ENCODE assay signal across 8 mouse cellular contexts in the genomic region with DNA sequence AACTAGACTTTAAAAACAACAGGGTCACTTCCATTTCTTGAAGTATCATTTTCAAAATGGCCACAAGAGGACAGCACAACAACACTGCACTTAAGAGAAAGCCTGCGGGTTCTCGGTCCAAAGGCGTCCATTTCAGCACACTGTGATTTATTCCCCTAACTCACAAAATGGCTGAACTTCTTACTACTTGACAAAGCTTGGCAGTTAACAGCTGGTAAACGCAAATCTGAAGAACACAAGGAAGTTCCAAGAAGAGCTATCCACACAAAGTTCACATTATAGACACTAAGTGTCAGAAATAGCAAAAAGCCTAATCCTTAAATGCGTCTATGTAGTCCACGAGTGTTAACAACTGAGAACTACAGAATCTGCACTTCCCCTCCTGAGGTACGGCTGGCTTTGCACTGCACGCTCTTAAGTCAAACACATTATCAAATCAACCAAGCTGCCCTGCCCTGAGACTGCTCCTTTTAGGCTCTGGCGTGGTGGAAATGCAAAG. TPM values are rescaled to one million over a fixed set of nuclear protein-coding genes. Genes with fewer than 3 reads are reported as not detected.
A peak's percentile ranks its signal among the peaks of the same experiment; 100 is the strongest.
DNase-seq lines count a peak whose midpoint lies in the region; ATAC-seq and TF ChIP-seq lines count a peak whose summit lies in the region.

No protein-coding gene starts in this region.

- H3K27ac ChIP-seq in forebrain, embryonic 14.5 days (ENCODE audit: low read depth, low read length), result peak overlapping the region; percentile 86
- H3K27ac ChIP-seq in hindbrain, embryonic 16.5 days (ENCODE audit: low read depth, low read length), result peak overlapping the region; percentile 77
- peak overlapping the region; percentile 83 for H3K27ac ChIP-seq in limb, embryonic 12.5 days
- H3K27ac ChIP-seq in midbrain, embryonic 12.5 days (replicated peaks), result peak overlapping the region; percentile 83
- H3K27ac ChIP-seq in thymus, adult 2 months (ENCODE audit: control insufficient read depth, insufficient read depth, low read length), result peak overlapping the region; percentile 78

- WGBS in forebrain, embryonic 14.5 days, result 32% methylated on average over 9 of the region's 9 CpGs
- 36% methylated on average over 9 of the region's 9 CpGs for WGBS in hindbrain, embryonic 16.5 days
- WGBS in limb, embryonic 12.5 days, result 33% methylated on average over 9 of the region's 9 CpGs
- WGBS in midbrain, embryonic 12.5 days, result 51% methylated on average over 9 of the region's 9 CpGs
- WGBS in thymus, adult 2 months, result 35% methylated on average over 9 of the region's 9 CpGs

- H3K4me3 ChIP-seq in forebrain, embryonic 14.5 days (ENCODE audit: low read depth, low read length), result no peak overlapping the region
- no peak overlapping the region for H3K4me3 ChIP-seq in hindbrain, embryonic 16.5 days (ENCODE audit: low read length)
- H3K4me3 ChIP-seq in limb, embryonic 12.5 days (replicated peaks), result no peak overlapping the region
- no peak overlapping the region for H3K4me3 ChIP-seq in midbrain, embryonic 12.5 days
- H3K4me3 ChIP-seq in thymus, adult 2 months (ENCODE audit: control insufficient read depth, insufficient read depth, low read length), result no peak overlapping the region

- DNase-seq in kidney, adult 11 months, result peak; percentile 71
- no peak for DNase-seq in kidney, adult 18-20 months
- peak; percentile 47 for DNase-seq in cerebellum, adult 11 months
- DNase-seq in forebrain, embryonic 14.5 days (ENCODE audit: low spot score), result peak; percentile 91
- DNase-seq in thymus, adult 2 months, result peak; percentile 54

- peaks cover 3% of the 10 kb centered on the region; the same call in 1 of the 2 replicates for H3K4me1 ChIP-seq in forebrain, embryonic 14.5 days (ENCODE audit: control insufficient read depth, insufficient read depth, low read length)
- H3K4me1 ChIP-seq in hindbrain, embryonic 16.5 days (ENCODE audit: control insufficient read depth, insufficient read depth, low read depth, low read length), result peaks cover 9% of the 10 kb centered on the region
- peaks cover 5% of the 10 kb centered on the region for H3K4me1 ChIP-seq in limb, embryonic 12.5 days (replicated peaks)
- H3K4me1 ChIP-seq in midbrain, embryonic 12.5 days, result peaks cover 20% of the 10 kb centered on the region
- H3K4me1 ChIP-seq in thymus, adult 2 months (replicated peaks; ENCODE audit: control insufficient read depth, insufficient read depth, low read length), result peaks cover 5% of the 10 kb centered on the region

- no peak for TF ChIP-seq CTCF in thymus, adult 2 months (IDR thresholded peaks at IDR 0.05; ENCODE audit: borderline replicate concordance, control insufficient read depth, extremely low read depth, insufficient read depth, low read length, poor library complexity)

- H3K9ac ChIP-seq in forebrain, embryonic 14.5 days (ENCODE audit: low read length), result peak overlapping the region; percentile 18; the same call in 1 of the 2 replicates
- H3K9ac ChIP-seq in hindbrain, embryonic 16.5 days (ENCODE audit: low read depth, low read length), result 0 out of 2 replicates have a peak overlapping the region, but pooled peaks have one; percentile 1
- no peak overlapping the region for H3K9ac ChIP-seq in limb, embryonic 12.5 days (replicated peaks)
- H3K9ac ChIP-seq in midbrain, embryonic 12.5 days (replicated peaks), result no peak overlapping the region

- H3K27me3 ChIP-seq in forebrain, embryonic 14.5 days (replicated peaks; ENCODE audit: control insufficient read depth, insufficient read depth, low read length), result no peaks in the 10 kb centered on the region
- H3K27me3 ChIP-seq in hindbrain, embryonic 16.5 days (replicated peaks; ENCODE audit: control insufficient read depth, insufficient read depth, low read length), result no peaks in the 10 kb centered on the region
- no peaks in the 10 kb centered on the region for H3K27me3 ChIP-seq in limb, embryonic 12.5 days
- no peaks in the 10 kb centered on the region for H3K27me3 ChIP-seq in midbrain, embryonic 12.5 days
- no peaks in the 10 kb centered on the region for H3K27me3 ChIP-seq in thymus, adult 2 months (ENCODE audit: control insufficient read depth, insufficient read depth, low read length)

- H3K36me3 ChIP-seq in forebrain, embryonic 14.5 days (ENCODE audit: control insufficient read depth, insufficient read depth, low read length), result peaks cover 22% of the 10 kb centered on the region
- H3K36me3 ChIP-seq in hindbrain, embryonic 16.5 days (ENCODE audit: control insufficient read depth, insufficient read depth, low read length), result no peaks in the 10 kb centered on the region
- H3K36me3 ChIP-seq in limb, embryonic 12.5 days, result peaks cover 32% of the 10 kb centered on the region
- H3K36me3 ChIP-seq in midbrain, embryonic 12.5 days, result peaks cover 14% of the 10 kb centered on the region; the same call in 1 of the 2 replicates
- H3K36me3 ChIP-seq in thymus, adult 2 months (ENCODE audit: control insufficient read depth, insufficient read depth, low read length), result peaks cover 11% of the 10 kb centered on the region

- peak; percentile 77 for ATAC-seq in forebrain, embryonic 14.5 days
- ATAC-seq in hindbrain, embryonic 16.5 days, result peak; percentile 58
- ATAC-seq in limb, embryonic 12.5 days (ENCODE audit: insufficient number of reproducible peaks, insufficient read depth, low FRiP score, low TSS enrichment, low read depth), result peak; percentile 65; the same call in 1 of the 2 replicates
- ATAC-seq in midbrain, embryonic 12.5 days (ENCODE audit: low FRiP score, low read depth), result peak; percentile 59; the same call in 1 of the 2 replicates

- no peak for TF ChIP-seq POLR2A in thymus, adult 2 months (IDR thresholded peaks at IDR 0.05; ENCODE audit: control insufficient read depth, extremely low read depth, insufficient read depth, low read length, poor library complexity)

- H3K9me3 ChIP-seq in forebrain, embryonic 14.5 days (replicated peaks; ENCODE audit: control insufficient read depth, low read length), result no peaks in the 10 kb centered on the region
- no peaks in the 10 kb centered on the region for H3K9me3 ChIP-seq in hindbrain, embryonic 16.5 days (ENCODE audit: control insufficient read depth, low read length)
- H3K9me3 ChIP-seq in limb, embryonic 12.5 days, result no peaks in the 10 kb centered on the region
- H3K9me3 ChIP-seq in midbrain, embryonic 12.5 days, result no peaks in the 10 kb centered on the region

- H3K4me2 ChIP-seq in forebrain, embryonic 14.5 days (ENCODE audit: low read length), result no peak overlapping the region
- H3K4me2 ChIP-seq in hindbrain, embryonic 16.5 days (ENCODE audit: low read length), result peak overlapping the region; percentile 8; the same call in 1 of the 2 replicates
- H3K4me2 ChIP-seq in limb, embryonic 12.5 days, result no peak overlapping the region
- H3K4me2 ChIP-seq in midbrain, embryonic 12.5 days (replicated peaks), result no peak overlapping the region; the same call in 1 of the 2 replicates

RNA-seq across cellular contexts. Expression of a gene that starts 17.1 kb away (rescaled TPM):
- 40.2 and 43.4 TPM in 2 replicates for polyA plus RNA-seq in forebrain, embryonic 14.5 days (2014; fragmentation: Nextera tagmentation; extraction: Ambion mirVana)
- 34.0 and 35.3 TPM in 2 replicates for polyA plus RNA-seq in hindbrain, embryonic 16.5 days (2015; fragmentation: Nextera tagmentation; extraction: Ambion mirVana)
- polyA plus RNA-seq in limb, embryonic 12.5 days (2016; fragmentation: Nextera tagmentation; extraction: Ambion mirVana), result 66.8 and 70.3 TPM in 2 replicates
- polyA plus RNA-seq in midbrain, embryonic 12.5 days (2016; fragmentation: Nextera tagmentation; extraction: Ambion mirVana), result 54.8 and 61.4 TPM in 2 replicates
- polyA plus RNA-seq in thymus, adult 2 months (2012; rRNA removed), result 84.9 and 88.1 TPM in 2 replicates

Comparison
In these comparisons a context has a peak if more than half of its experiments do, and no peak if none do; other contexts are left out.
1. H3K9ac ChIP-seq: peak in forebrain, embryonic 14.5 days (single experiment) and hindbrain, embryonic 16.5 days (single experiment); none in limb, embryonic 12.5 days (single experiment) and midbrain, embryonic 12.5 days (single experiment).
2. Peak in every context shown above with its lines, with median percentiles within 50 percentile points of each other: ATAC-seq and H3K27ac ChIP-seq.